Mouse (Mus musculus) 3T3-L1 (cell line): Measurements from ENCODE around the gene Ctsz.

Source experiments
- DNase-seq: peaks from one replicate; pipeline ENCODE4 v3.0.0-alpha.2; 2015; ENCODE audit warnings: low read depth, low spot score

Gene Ctsz

DNA sequence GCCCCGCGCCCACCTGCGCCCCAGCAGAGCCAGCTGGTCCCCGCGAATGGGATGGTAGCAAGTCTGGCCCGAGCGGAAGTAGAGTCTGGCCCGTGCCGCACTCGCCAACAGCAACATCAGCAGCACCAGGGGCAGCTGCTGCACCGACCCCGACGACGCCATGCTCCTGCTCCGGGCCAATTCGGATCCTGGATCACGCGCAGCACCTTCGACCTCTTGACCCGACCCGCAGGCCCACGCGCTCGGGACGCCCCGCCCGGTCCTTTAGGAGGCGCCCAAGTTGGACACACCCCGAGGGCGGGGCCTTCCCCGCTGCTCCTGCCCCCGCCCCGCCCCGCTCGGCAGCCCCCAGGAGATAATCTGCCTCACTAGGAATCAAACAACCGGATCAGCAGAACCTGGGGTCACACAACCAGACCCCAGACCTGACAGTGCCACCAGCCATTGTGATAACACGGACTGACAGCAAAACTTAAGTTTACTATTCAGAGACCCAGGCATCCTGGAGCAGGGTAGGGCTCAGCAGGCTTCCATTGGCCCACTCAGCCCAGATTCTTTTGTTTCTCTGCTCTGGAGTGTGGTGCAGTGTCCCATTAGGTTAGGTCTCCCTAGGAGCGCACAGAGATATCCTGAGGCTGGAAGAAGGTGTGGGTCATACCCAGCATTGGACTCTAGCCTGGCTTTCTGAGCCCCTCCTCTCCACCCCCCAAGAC is at the start of gene Ctsz:
Ctsz (minus strand) TSS at position 303 of the 713 bp plus-strand sequence.
- peak; percentile 54 for DNase-seq

DNA sequence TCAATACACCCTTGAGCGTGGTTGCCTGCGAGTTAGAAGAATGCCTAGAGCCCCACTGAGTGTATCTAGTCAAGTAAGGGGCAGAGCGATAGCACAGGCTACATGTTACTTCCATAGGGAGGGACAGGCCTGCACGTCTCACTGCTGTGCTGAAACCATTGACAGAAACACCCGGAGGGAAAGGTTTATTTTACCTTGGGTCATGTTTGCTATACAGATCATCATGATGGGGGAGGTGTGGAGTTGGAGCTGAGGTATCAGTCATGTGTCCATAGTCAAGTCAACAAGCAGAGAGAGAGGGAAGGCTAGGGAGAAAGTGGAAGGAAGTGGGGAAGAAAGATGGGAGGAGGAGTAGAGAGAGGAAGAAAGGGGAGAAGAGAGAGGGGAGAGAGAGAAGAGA is 48.2 kb upstream of the Ctsz start:
- no peak for DNase-seq

DNA sequence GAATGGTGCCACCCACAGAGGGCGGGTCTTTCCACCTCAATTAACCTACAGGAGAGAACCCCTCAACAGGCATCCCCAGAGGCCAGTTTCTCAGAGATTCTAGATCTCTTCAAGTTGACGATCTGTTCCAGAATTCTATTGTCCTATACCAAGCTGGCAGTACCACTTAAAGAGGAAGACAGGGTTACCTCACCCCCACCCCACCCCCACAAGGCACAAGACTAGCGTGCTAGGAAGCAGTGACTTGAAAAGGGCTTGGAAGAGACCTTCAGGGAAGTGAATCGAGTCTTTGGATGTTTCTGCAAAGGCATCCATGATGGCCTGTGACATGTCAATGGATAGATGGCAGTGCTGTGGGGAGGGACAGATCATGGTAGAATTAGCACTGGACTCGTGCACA is 39.9 kb upstream of the Ctsz start:
- DNase-seq, result no peak

DNA sequence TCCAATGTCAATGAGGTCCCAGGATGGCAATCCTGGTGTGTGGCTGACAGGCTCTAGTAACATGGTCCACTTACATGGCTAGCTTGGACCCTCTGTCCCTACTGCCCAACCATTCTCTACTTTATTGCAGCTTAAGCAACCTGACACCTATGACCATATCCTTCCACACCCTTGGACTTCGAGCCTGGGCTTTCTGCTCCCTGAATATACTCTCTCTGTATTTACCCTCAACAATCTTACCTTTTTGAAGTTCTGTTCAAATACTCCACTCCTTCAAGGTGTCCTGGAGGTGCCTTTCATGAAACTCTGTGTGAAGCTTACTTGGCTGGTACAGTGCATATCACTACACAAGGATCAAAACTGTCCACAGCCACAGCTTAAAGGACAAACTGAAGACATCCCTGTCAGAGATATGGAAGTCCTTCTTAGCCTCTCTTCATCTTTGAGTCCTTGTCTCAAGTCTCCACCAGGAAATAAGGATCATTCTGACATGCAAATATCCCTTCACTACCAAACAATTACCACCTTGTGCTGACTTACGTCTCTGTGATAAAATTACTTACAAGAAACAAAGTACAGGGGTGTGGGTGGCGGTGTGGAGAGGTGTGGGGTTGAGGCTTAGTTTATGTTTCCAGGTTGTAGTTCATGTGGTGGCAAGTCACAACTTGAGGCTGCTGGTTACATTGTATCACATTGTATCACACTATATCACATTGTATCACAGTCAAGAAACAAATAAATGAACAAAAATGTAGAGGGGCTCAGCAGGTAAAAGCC is 38.9 kb upstream of the Ctsz start:
- no peak for DNase-seq

DNA sequence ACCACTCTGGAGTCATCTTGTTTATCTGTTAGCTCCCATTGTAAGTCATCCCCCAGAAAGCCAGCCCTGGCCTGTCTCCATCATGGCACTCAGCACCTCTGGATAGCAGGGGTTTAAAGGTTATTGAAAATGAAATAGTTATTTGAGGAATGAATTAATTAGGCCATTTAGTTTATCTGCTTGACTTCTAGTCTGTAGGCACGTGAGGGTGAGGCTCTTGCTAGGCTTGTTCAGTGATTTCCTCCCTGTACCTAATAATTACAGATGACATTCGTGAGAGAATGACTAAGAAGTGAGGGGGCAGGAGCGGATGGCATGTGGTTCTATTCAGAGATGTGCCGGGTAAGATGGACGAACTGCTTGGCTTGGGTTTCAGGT is 34.7 kb upstream of the Ctsz start:
- DNase-seq, result no peak

DNA sequence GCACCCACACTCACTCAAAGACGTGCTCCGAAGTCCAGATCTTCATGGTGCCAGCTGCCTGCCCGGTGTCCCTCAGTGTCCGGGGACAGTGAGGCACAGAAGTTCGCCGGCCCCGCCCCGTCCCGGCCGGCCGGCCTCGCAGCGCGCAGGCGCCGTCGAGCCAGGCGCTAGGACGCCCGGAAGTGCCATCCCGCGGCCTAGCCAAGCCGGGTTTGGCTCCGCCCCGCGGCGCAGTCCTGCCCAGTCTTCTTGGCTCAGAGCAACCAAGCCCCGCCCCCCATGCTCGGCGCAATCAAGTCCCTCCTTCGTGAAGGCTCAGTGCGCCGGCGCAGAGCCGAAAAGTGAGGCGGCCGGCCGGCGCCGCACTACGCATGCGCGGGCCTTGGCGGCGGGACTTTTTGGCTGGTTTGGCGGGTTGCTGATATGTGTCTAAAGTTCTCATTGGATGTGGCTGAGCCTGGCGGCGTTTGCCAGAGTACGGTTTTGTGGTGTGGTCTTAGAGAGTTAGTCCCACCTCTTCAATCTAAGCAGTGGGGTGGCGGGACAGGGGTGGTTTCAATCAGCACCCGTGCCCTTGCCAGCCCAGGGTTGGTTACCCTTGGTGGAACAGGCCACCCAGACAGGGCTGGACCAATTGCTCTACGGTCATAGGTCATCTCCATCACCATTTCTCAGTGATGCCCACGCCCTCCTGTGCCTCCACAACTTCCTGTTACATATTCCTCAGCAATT is 34.1 kb upstream of the Ctsz start, which contains the start of gene Prelid3b:
Prelid3b (minus strand) TSS at position 264 of the 732 bp plus-strand sequence.
- peak; percentile 99 for DNase-seq

DNA sequence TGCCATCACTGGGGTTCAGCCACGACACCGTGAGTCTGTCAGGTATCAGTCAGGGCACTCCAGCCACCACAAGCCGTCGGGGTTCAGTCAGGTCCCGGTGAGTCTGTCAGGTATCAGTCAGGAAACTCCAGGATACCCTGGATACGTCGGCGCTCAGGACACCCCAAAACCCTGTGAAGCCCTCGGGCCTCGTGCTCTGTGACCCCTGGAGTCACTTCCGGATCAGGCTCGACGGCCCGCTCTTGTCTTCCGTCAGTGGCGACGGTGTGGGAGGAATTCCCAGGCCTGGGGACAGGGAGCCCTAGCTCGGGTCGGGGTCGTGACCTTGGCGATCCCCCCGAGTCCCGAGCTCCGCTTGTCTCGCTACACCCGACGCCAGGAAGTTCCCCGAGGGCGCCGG is 33.6 kb upstream of the Ctsz start:
- peak; percentile 42 for DNase-seq

DNA sequence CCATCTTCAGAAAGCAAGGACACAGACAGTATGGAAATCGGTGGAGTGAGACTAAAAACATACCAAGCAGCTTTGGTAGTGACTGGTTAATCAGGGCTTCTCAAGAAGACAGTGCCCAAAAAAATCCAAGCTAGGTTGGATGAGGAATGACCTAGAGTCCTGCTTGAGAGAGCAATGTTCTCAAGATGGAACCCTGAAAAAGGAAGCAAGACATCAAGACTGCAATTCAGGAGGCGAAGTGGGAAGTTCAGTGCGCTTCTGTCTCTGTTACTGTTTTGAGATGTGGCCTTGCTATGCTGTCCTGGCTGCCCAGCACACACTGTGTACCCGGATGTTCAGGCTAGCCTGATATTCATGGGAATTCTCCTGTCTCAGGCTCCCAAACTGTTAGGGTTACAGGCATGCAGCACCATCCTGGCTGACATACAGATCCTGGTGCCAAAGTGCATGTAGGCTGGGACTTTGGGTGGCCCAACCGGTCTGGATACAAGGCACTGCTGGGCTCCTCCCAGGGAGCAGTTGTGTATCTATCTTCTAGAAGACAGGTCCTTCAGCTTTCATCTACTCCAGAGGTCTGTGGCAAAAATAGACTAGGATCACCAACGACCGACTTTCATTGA is 32.1 kb upstream of the Ctsz start:
- DNase-seq, result no peak

DNA sequence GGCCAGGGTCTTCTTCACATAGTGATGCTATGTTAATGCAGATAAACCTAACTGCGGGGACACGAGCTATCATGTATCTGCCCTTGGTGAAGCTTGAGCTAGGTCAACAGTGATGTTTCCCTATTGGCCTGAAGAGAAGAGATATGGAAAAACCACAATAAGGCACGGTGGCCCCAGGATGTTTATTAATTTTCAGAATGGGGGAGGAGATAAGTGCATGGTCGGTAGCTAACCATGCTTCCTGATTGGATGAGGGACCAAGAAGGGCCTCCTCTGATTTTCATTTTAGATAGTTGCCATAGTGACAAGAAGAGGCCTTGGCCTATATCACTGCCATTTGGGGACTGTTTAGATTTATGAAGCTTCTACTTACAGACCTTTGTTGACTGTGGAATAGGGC is 31.5 kb upstream of the Ctsz start:
- DNase-seq, result no peak

DNA sequence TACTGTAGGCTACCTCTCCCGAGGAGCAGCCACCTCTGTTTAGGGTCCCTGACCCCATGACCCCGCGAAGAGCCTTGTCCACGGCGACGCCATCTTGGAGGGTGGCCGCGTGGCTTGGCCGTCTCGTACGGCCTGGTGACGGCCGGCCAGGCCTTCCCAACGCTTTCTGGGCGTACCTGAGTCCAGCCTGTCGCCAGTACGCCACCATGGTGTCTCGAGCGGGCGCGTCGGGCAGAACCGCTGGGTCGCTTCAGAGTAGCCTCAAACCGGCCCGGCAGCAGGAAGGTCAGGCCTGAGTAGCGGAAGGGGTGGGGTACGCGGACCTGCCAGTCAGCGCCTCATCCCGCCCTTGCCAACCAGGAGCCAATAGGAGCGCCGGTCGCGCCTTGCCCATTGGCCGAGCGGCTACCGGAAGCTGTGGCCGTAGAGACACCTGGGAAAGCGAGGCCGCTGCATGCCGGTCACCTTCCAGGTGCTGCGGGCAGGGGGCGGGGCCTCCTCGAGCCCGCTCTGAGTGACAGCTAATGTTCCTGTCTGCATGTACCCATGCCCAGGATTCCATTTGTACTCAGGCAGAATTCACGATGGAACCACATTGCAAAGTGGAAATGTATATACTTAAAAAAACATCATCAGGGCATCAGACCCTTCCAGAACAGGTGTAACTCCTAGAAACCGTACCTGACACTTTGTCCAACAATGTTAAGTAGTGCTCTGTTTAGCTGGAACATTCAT is 25.1 kb upstream of the Ctsz start, which contains the start of gene Atp5e:
Atp5e (minus strand) TSS at position 317 of the 735 bp plus-strand sequence.
- peak; percentile 95 for DNase-seq

DNA sequence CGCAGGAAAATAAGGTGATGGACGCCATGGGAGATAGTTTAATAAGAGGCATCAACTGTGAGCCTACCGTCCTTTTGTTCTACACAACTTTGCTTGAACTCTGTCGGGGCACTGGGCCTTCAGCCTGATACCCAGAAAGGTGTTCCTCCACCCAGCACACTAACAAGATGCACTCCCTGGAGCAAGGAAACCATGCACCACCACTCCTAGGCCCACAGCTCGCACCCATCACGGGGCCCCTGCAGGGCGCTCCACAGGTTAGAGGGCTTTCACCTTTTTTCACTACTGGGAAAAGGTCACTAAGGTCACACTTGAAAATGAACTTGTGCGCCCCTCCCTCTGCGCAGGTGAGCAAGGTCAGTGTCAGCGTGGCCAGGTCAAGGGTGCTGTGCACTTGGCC is 24.5 kb upstream of the Ctsz start:
- DNase-seq, result no peak

DNA sequence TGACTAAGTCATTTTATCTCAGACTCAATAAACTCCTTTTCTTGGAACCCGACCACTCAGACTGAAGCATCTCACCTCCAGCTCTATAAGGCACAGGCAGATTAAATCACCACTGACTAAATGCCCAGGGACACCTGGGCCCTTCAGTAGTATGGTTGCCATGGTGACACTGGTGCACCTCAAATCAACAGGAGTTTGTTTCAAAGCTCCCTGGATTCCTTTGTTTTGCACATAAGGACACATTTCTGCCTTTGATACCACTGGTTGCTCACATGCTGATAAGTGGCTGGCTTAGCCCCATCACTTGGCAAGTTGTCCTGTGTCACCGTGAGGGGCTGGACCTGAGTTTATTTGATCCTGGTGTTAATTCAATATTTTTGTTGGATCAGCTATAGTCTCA is 20.5 kb upstream of the Ctsz start:
- DNase-seq, result no peak

DNA sequence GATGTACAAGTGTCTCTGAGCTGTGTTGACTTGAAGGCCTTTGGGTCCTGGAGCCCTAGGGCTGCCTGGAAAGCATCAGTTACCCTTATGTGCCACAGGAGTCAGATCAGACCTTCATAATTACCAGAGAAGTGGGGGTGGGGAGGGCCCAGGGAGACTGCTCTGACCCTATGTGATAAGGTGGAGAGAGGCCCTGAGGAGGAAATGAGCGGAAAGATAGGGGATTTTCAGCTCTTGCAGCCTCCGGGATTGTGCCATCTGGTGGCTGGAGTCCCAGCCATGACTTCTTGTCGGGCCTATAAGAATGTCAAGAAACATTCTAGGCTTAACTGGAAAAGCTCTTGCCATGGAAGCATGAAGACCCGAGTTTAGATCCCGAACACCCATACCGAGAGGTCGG is 14.8 kb upstream of the Ctsz start:
- DNase-seq, result peak; percentile 49

DNA sequence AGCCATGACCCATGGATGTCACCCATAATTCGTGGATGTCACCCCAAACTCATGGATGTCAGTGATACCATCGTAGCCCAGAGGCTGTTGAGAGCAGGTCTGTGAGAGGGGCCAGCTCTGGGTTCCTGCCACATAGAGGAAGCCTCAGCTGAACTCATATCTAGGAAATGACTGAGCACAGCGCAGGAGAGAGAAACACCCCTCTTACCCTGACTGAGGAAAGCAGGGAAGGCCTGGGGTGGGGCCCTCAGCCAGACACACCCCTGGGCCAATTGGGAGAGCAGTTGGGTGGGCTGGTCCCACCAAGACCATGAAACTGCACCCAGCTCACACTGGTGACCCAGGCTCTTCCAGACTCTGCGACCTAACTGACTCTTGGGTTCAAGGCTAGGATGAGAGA is 11.5 kb upstream of the Ctsz start, which contains the start of gene Tubb1:
Tubb1 (plus strand) TSS at position 343 of the 400 bp plus-strand sequence.
- DNase-seq, result no peak

DNA sequence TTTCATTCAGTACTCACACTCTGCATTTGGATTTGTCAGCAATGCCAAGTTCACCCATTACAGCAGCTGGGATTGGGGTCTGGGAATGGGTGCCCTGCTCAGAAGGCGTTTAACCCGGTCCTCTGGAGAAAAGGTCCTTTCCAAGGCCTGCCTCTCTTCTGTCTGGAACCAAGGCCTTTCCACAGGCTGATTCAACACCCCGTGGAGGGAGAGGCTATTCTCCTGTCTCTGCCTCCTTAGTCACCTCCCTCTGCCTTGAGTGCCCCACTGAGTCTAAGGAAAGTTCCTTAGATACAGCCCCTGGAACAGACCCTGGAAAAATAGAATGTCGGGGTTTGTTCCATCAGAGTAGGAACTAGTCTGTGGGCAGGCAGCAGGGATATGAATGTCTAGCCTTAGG is 9.6 kb upstream of the Ctsz start:
- DNase-seq, result no peak

DNA sequence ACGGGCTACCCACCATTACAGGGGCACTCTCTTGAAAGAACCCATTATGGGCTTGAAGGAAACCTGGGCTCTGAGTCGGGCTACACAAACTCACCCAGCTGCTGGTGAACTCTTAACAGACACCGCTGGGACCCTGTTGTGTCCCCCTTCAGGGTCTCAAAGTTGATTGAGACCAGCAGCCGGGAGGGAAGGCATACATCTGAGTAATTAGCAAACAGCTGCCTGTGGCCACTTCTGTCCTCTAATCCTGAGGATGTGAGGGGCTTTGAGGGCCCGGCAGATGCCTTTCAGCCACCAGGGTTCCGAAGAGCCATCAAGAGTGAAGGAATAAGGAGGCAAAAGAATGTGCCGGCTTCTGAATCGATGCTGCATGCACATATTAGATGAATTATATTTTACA is 8.1 kb upstream of the Ctsz start:
- DNase-seq, result no peak

DNA sequence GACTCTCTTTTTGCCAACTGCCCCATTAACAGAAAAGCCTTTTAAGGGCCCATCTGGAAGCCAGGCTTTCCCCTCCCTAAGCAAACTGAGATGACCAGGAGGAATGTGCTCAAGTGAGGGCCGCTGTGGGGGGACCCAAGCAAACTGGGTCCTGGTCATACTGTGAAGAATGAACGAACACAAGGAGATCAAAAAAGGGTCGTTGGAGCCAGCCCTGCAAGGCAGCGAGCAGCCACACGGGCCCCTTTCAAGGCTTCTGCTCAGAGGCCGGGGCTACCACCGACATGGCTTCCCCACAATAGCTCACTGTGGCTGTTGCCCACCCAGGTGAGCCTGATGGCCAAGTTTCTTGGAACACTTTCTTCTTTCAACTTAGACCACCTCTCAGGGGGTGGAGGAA is 7.7 kb upstream of the Ctsz start:
- DNase-seq, result no peak

DNA sequence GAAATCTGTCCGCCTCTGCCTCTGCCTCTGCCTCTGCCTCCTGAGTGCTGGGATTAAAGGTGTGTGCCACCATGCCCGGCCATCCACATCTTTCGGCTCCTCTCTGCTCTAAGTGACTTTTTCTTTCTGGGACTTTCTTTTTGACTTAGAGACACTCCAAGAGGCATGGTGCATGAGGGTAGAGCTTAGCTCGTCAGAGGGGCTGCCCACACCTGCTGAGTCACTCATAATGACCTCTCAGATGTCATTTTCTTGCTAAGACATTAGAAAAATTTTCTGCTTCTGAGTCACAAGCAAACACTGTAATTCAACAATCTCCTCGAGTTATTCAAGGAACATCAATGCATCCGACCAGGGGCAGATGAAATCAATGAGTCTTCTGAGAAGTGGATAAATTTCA is 6.2 kb upstream of the Ctsz start:
- peak; percentile 46 for DNase-seq

DNA sequence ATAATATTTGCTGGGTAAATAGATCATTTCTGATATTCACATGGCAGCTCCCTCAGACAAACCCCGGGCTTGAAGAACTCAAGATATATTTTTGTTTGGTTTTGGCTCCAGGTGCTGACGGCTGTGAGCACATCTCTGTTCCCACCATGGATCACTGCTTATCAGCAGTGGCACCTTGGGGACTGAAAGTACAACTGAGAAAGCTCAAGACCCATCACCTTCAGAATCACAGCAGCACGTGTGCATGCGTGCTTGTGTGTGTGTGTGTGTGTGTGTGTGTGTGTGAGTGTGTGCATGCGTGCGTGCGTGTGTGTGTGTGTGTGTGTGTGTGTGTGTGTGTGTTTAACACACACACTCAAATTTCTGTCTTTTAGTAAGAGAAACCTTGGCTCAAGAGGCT is 5.5 kb upstream of the Ctsz start:
- no peak for DNase-seq

DNA sequence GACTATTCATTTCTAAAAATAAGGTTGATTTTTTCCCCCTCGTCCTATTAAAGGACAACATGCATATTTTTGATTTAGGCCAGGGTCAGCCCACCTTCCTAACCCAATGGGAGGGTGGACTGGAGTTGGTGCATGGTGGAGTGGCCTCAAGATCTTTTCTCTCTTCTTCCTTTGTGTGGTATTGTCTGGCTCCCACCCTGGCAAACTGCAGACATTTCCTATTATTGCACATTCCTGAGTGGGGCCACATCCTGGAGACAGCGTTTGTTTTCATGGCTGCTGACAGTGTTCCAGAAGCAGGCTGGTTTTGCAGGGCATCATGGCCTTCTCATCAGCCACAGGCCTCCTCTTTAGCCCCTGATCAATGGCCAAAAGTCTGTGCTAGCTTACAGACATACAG is 4.2 kb upstream of the Ctsz start:
- peak; percentile 37 for DNase-seq

DNA sequence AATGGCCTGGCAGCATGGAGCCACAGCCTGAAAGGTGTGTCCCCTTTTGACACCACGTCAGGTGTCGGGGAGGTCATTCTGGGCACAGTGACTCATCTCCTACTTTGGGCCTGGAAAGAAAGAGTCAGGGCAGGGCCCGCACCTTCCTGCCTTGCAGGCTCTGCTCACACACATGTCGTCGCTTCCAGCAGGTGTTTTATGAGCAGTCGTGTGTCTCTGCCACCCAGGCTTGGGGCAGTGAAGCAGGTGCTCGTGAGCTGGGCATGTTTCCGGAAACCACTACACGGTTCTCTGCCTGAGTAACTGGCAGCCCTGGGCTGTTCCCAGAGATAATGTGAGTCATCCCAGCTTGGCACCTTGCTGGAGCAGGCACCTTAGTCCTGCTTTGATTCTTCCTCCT is 3.6 kb upstream of the Ctsz start:
- DNase-seq, result peak; percentile 39
